Mouse (Mus musculus) kidney, embryonic 16.5 days (tissue): ENCODE data around the gene Dnaic1. TPM values are rescaled to one million over a fixed set of nuclear protein-coding genes. Genes with fewer than 3 reads are reported as not detected.
A peak's percentile ranks its signal among the peaks of the same experiment; 100 is the strongest.

Source experiments
- ATAC-seq: fragments of 200-750 bp; cut with Nextera tagmentation; 2 replicates; pipeline ENCODE4 v1.8.0; 2017; ENCODE audit warnings: moderate TSS enrichment; ENCODE audit not compliant: low FRiP score, low TSS enrichment
- H3K27ac ChIP-seq: fragments of 300-500 bp; sonication (generic); 2 replicates; pipeline ENCODE4 v1.5.1; 2014; ENCODE audit warnings: low read length
- H3K27me3 ChIP-seq: fragments of 300-500 bp; sonication (generic); 2 replicates; pipeline ENCODE4 v1.6.1; 2014; ENCODE audit warnings: low read length, control low read depth, mixed read lengths; ENCODE audit not compliant: insufficient read depth
- H3K36me3 ChIP-seq: fragments of 300-500 bp; sonication (generic); 2 replicates; pipeline ENCODE4 v1.6.1; 2014; ENCODE audit warnings: low read length, control low read depth, mixed read lengths; ENCODE audit not compliant: insufficient read depth
- H3K4me1 ChIP-seq: fragments of 300-500 bp; sonication (generic); 2 replicates; pipeline ENCODE4 v1.6.1; 2014; ENCODE audit warnings: low read length, control low read depth, mixed read lengths; ENCODE audit not compliant: insufficient read depth
- H3K4me2 ChIP-seq: fragments of 300-500 bp; sonication (generic); replicated peaks from 2 replicates; pipeline ENCODE4 v1.6.1; 2014; ENCODE audit warnings: low read depth, low read length
- H3K4me3 ChIP-seq: fragments of 300-500 bp; sonication (generic); 2 replicates; pipeline ENCODE4 v1.5.1; 2014; ENCODE audit warnings: mild to moderate bottlenecking, low read length
- H3K9ac ChIP-seq: fragments of 300-500 bp; sonication (generic); replicated peaks from 2 replicates; pipeline ENCODE4 v1.6.1; 2014; ENCODE audit warnings: low read length
- H3K9me3 ChIP-seq: fragments of 300-500 bp; sonication (generic); 2 replicates; pipeline ENCODE4 v1.6.1; 2016; ENCODE audit warnings: low read length, control low read depth
- WGBS: fragments of 180-500 bp; shearing (Covaris S2); extraction: QIAGEN DNeasy Blood & Tissue Kit; methylation state at CpG from one replicate; pipeline ENCODE4 v1.1.7; 2014; 5-methylcytosine and 5-hydroxymethylcytosine counted together
- polyA plus RNA-seq: library from polyadenylated mRNA; unstranded; fragments of >200 nt; fragmentation: Nextera tagmentation; extraction: Ambion mirVana; gene quantifications from 2 replicates; pipeline ENCODE4 v1.2.1, GENCODE M21; 2015

The Dnaic1 gene
- 1.2 and 1.7 TPM in 2 replicates for polyA plus RNA-seq

GRCm38 (mm10) chr4:41569411-41569885 is at the start of gene Dnaic1, which contains the start of gene Fam219a:
Dnaic1 (plus strand) TSS chr4:41569775.
Fam219a (minus strand) TSS chr4:41569538.
- Histone ChIP-seq H3K27me3 (peaks cover 9% of the 10 kb centered on the region; the same call in 1 of the 2 replicates), H3K4me3 (peak within 1 kb of the TSS; percentile 80), H3K9ac (peak within 1 kb of the TSS; percentile 78), H3K27ac (peak within 1 kb of the TSS; percentile 32), H3K9me3 (no peaks in the 10 kb centered on the region), H3K4me2 (peak within 1 kb of the TSS; percentile 96), H3K4me1 (peaks cover 25% of the 10 kb centered on the region), H3K36me3 (no peaks in the 10 kb centered on the region)
- ATAC-seq = peak; percentile 98
- WGBS = under 1% methylated on average over 41 of the region's 41 CpGs

DNA sequence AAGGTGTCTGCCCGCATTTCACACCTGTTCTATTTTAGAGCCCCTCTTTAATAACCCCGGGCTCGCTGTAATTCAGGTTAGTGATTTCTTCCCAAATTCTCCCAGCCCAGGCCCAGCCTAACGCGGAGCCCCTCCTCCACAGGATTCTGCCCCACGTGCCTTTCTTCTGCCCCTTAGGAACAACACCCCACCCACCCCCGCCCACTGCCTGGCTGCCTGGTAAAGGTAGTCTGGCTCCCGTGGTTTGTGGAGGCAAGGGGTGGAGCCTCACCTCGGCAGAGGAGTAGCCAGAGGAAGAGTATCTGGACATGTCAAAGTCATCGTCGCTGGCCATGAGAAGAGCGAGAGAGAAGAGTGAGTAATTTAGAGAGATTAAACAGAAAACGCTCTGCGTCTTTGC is 48.9 kb upstream of the Dnaic1 start:
- no peaks in the 10 kb centered on the region for H3K36me3 ChIP-seq
- H3K27me3 ChIP-seq = no peaks in the 10 kb centered on the region
- H3K4me3 ChIP-seq = no peak overlapping the region
- H3K4me2 ChIP-seq = no peak overlapping the region
- no peak overlapping the region for H3K9ac ChIP-seq
- no peak for ATAC-seq
- 39% methylated on average over 14 of the region's 14 CpGs for whole genome bisulfite sequencing
- no peaks in the 10 kb centered on the region for H3K9me3 ChIP-seq
- no peak overlapping the region for H3K27ac ChIP-seq
- peaks cover 8% of the 10 kb centered on the region; the same call in 1 of the 2 replicates for H3K4me1 ChIP-seq

GRCm38 (mm10) chr4:41522136-41522535 is 47.4 kb upstream of the Dnaic1 start:
- H3K9ac ChIP-seq = no peak overlapping the region
- H3K9me3 ChIP-seq = no peaks in the 10 kb centered on the region
- no peak overlapping the region for H3K4me2 ChIP-seq
- no peaks in the 10 kb centered on the region; the same call in 1 of the 2 replicates for H3K27me3 ChIP-seq
- no peaks in the 10 kb centered on the region for H3K36me3 ChIP-seq
- H3K27ac ChIP-seq = no peak overlapping the region
- 71% methylated on average over 6 of the region's 6 CpGs for WGBS
- no peak overlapping the region for H3K4me3 ChIP-seq
- ATAC-seq = no peak
- H3K4me1 ChIP-seq = peaks cover 13% of the 10 kb centered on the region

DNA sequence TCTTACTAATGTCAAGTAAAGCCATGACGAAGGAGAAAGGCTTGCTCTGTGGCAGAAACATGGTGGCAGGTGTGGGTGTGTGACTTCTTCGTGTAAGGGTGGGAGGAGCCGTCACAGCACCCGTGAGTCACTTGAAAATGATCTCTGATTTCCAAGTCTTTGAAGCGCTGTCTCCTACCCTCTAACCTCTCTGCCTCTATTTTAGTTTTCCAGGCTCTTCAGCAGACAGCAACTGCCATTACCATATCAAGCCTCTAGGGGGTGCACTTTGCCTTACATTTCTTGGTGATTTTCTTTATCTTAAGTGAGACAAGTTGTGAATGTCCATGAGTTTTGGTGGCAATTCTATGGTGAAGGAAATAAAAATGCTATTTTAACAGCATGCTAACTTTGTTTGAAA is 46.8 kb upstream of the Dnaic1 start:
- Histone ChIP-seq H3K9me3 (no peaks in the 10 kb centered on the region), H3K27ac (no peak overlapping the region), H3K4me3 (no peak overlapping the region), H3K9ac (0 out of 2 replicates have a peak overlapping the region, but pooled peaks have one; percentile 4), H3K27me3 (no peaks in the 10 kb centered on the region; the same call in 1 of the 2 replicates), H3K4me2 (no peak overlapping the region), H3K36me3 (no peaks in the 10 kb centered on the region), H3K4me1 (peaks cover 18% of the 10 kb centered on the region)
- WGBS = 36% methylated on average over 5 of the region's 5 CpGs
- no peak for ATAC-seq

DNA sequence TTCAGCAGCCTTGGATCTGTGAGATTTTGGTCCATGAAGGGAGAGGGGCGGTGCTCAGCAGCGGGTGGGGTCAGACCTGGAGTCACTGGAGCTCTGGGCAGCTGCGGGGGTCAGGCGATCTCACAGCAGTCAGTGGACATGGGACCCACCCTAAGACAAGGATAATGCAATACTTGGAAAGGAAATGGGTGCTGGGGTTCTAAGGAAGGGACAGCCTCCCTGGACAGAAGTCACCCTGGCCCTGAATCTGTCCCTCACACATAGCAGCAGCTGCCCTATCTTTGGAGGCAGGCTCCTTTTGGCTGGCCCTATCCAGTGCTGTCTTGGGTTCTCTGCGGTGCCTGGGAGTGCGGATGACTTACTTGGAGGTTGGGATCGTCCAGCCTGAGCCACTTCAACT is 45.7 kb upstream of the Dnaic1 start:
- no peak overlapping the region for H3K4me2 ChIP-seq
- H3K27me3 ChIP-seq = no peaks in the 10 kb centered on the region; the same call in 1 of the 2 replicates
- 73% methylated on average over 7 of the region's 7 CpGs for WGBS
- no peaks in the 10 kb centered on the region for H3K36me3 ChIP-seq
- peaks cover 28% of the 10 kb centered on the region for H3K4me1 ChIP-seq
- H3K27ac ChIP-seq = no peak overlapping the region
- ATAC-seq = no peak
- no peak overlapping the region for H3K4me3 ChIP-seq
- no peaks in the 10 kb centered on the region for H3K9me3 ChIP-seq
- H3K9ac ChIP-seq = no peak overlapping the region

DNA sequence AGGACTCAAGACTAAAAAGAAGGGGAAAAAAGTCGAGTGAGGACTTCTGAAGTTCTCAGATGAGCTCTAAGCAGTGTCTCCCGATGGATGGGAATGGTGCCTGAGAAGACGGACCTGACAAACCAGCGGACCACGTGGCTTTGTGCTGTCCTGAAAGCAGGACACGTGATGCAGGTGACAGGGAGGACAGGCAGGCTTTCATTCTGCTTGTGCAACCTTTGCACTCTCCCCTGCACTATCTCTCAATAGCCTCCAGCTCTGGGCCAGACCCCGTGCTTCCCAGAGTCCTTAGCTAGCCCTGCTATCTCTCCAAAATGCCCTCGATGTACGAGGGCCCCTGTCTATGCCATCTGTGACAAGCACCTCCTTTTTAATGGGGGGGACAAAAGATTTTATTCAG is 44.7 kb upstream of the Dnaic1 start:
- Histone ChIP-seq H3K4me3 (no peak overlapping the region), H3K4me1 (peaks cover 28% of the 10 kb centered on the region), H3K4me2 (no peak overlapping the region), H3K27me3 (no peaks in the 10 kb centered on the region; the same call in 1 of the 2 replicates), H3K27ac (no peak overlapping the region), H3K9ac (no peak overlapping the region), H3K9me3 (no peaks in the 10 kb centered on the region), H3K36me3 (no peaks in the 10 kb centered on the region)
- no peak for ATAC-seq
- WGBS = 77% methylated on average over 9 of the region's 9 CpGs

GRCm38 (mm10) chr4:41526553-41526952 is 43.0 kb upstream of the Dnaic1 start:
- Histone ChIP-seq H3K27ac (no peak overlapping the region), H3K27me3 (no peaks in the 10 kb centered on the region; the same call in 1 of the 2 replicates), H3K4me1 (peaks cover 28% of the 10 kb centered on the region), H3K36me3 (no peaks in the 10 kb centered on the region), H3K9ac (no peak overlapping the region), H3K9me3 (no peaks in the 10 kb centered on the region), H3K4me2 (no peak overlapping the region), H3K4me3 (no peak overlapping the region)
- 53% methylated on average over 7 of the region's 7 CpGs for WGBS
- ATAC-seq = no peak

DNA sequence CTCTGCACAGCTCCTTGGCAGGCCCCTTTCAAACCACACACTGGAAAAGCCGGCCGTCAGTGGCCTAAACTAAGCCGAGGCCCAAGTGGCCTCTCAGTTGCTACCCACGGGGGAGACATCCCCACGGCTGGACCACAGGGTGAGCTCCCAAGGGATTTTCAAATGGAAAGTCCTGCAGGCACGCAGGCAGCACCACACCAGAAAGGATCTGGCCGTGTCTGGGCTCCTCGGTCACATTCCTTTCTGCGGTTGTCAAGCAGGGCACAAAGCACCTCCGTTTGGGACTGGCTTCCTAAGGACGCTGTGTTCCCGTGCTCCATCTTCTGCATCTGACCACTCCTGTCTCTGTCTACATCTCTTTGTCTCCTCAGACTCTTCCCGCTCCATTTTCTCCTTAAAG is 42.5 kb upstream of the Dnaic1 start:
- H3K4me2 ChIP-seq = no peak overlapping the region
- H3K27me3 ChIP-seq = no peaks in the 10 kb centered on the region; the same call in 1 of the 2 replicates
- H3K36me3 ChIP-seq = no peaks in the 10 kb centered on the region
- H3K9ac ChIP-seq = no peak overlapping the region
- no peak overlapping the region for H3K27ac ChIP-seq
- H3K9me3 ChIP-seq = no peaks in the 10 kb centered on the region
- 35% methylated on average over 13 of the region's 13 CpGs for WGBS
- no peak for ATAC-seq
- no peak overlapping the region for H3K4me3 ChIP-seq
- peaks cover 27% of the 10 kb centered on the region for H3K4me1 ChIP-seq

DNA sequence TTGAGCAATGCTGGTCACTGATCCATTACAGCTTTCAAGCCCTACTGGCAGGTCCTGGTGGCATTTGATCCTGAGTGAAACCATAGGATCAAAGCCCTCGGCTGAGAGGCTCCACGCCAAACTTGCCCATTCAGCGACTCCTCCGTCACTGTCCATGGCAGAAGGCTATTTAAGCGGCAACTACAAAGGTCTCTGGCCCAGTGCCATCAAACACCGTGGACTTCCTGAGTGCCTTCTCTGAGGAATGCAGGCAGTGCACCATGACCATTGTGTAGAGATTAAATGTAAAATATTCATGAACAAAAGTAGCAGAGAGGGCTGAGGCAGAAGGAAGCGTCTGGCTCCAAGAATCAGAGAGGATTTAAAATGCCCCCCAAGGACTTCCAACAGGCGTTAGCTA is 41.6 kb upstream of the Dnaic1 start:
- no peak overlapping the region for H3K4me2 ChIP-seq
- no peaks in the 10 kb centered on the region for H3K36me3 ChIP-seq
- no peak overlapping the region for H3K27ac ChIP-seq
- no peak overlapping the region for H3K9ac ChIP-seq
- peak; percentile 71 for ATAC-seq
- no peak overlapping the region for H3K4me3 ChIP-seq
- peaks cover 20% of the 10 kb centered on the region for H3K4me1 ChIP-seq
- WGBS = 8% methylated on average over 8 of the region's 8 CpGs
- H3K27me3 ChIP-seq = no peaks in the 10 kb centered on the region; the same call in 1 of the 2 replicates
- H3K9me3 ChIP-seq = no peaks in the 10 kb centered on the region

DNA sequence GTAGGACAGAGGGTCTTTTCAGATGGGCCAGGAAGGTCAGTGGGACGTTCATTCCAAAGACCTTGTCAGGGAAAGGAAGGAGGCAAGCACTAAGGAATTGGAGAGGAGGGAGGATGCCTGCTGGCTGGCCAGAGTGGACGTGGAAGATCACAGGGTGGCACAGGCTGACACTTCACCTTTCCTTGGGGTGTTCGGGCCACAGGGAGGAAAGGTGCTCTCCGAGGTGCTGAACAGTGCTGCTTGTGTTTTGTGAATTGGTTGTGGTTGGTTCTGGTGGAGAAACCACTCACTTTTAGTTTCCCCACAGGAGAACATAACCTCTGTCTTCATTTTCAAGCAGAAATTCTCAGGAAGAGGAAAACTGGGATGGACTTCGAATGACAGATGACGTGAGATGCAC is 37.2 kb upstream of the Dnaic1 start:
- no peaks in the 10 kb centered on the region; the same call in 1 of the 2 replicates for H3K27me3 ChIP-seq

More for the DNA sequence above, 37.2 kb upstream of the Dnaic1 start:
- Histone ChIP-seq H3K4me3 (no peak overlapping the region), H3K36me3 (no peaks in the 10 kb centered on the region), H3K4me1 (peaks cover 12% of the 10 kb centered on the region), H3K27ac (no peak overlapping the region), H3K9me3 (no peaks in the 10 kb centered on the region), H3K9ac (no peak overlapping the region), H3K4me2 (no peak overlapping the region)
- 20% methylated on average over 6 of the region's 6 CpGs for WGBS
- ATAC-seq = no peak
